Mouse (Mus musculus) heart, adult 2 months (tissue): ENCODE measurements at regions not wholly inside any gene's neighbourhood (a gene's known extent, or its start where the extent isn't known, plus 50 kb on each side); places are given as distances from the start of the nearest gene placed in this dataset.

Experiments used
- CTCF ChIP-seq: fragments of 200-600 bp; IDR thresholded peaks from 2 replicates; pipeline ENCODE4 v1.8.1; 2022; ENCODE audit warnings: antibody characterized with exemption, mild to moderate bottlenecking, moderate library complexity
- POLR2A ChIP-seq: fragments of 200-500 bp; IDR thresholded peaks from 2 replicates; pipeline ENCODE4 v1.6.1; 2011; ENCODE audit warnings: mild to moderate bottlenecking, low read depth, low read length, control low read depth; ENCODE audit not compliant: insufficient read depth

DNA sequence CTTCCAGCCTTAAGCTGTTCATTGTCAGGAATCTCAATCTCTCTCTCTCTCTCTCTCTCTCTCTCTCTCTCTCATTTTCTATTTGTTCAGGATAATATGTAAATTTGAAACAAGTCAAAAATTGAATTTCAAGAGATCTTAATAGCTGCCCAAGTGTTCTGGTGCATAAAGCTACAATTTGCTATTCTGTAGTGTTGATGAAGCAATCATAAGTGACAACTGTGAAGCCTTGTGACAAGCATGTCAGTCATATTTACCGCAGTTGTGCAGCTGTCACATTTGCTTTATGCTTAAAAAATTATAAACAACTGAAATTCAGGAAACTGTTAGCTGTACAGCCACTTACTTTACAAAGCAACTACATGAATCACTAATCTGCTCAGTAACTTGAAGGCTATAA, 208.6 kb upstream of the Hey2 start:
- TF ChIP-seq CTCF (no peak), POLR2A (no peak)
